Mouse (Mus musculus): ENCODE measurements at regions not wholly inside any gene's neighbourhood (a gene's known extent, or its start where the extent isn't known, plus 50 kb on each side); places are given as distances from the start of the nearest gene placed in this dataset.

GRCm38 (mm10) chr5:118480965-118481793 is 79.3 kb upstream of the Med13l start:
- TF ChIP-seq GATA1 (IDR thresholded peaks at IDR 0.05; ENCODE audit: low read length) (no peak), TAL1 (IDR thresholded peaks at IDR 0.05; ENCODE audit: low read length) (no peak)

Measured in erythroblast, embryonic 14.5 days (primary cell).